Mouse (Mus musculus) gastrocnemius, postnatal 36 days (tissue): ENCODE results near the gene Myh7. TPM values are rescaled to one million over a fixed set of nuclear protein-coding genes. Genes with fewer than 3 reads are reported as not detected.
"Not testable (repeated sequence)": the region's sequence is repeated elsewhere in the genome, so short reads cannot be mapped to it uniquely, and the experiment has no call there.

Experiments used
- DNase-seq, 2 experiments: peaks; one replicate each; pipeline ENCODE4 v3.0.0; 2022
- intact Hi-C: fragments of 180-260 bp; cut with DNase I; formaldehyde crosslinking; loops from one replicate; pipeline ENCODE4 v1.15.1; 2025
- long read RNA-seq, 2 experiments: library from polyadenylated mRNA; stranded (forward); transcript quantifications; one replicate each; pipeline ENCODE4 v2.0.0; 2021
- total RNA-seq, 2 experiments: library from RNA; stranded (reverse); gene quantifications; 2 replicates each; pipeline ENCODE4 v1.2.3; 2021

Gene Myh7
- 1,000 to 10,000 TPM in 1 of 2 experiments, 100 to 1,000 TPM in 1; 194 to 1,204 TPM for total RNA-seq
- long read RNA-seq, experiment 1, full-length matches to known transcripts = 24 of 93 reads
- long read RNA-seq, experiment 1, partial matches to known transcripts = 66 of 93 reads
- long read RNA-seq, experiment 1, other reads (novel, unspliced or antisense) = 3 of 93 reads
- long read RNA-seq, experiment 2, full-length matches to known transcripts = 232 of 590 reads
- long read RNA-seq, experiment 2, partial matches to known transcripts = 337 of 590 reads
- long read RNA-seq, experiment 2, other reads (novel, unspliced or antisense) = 21 of 590 reads

DNA sequence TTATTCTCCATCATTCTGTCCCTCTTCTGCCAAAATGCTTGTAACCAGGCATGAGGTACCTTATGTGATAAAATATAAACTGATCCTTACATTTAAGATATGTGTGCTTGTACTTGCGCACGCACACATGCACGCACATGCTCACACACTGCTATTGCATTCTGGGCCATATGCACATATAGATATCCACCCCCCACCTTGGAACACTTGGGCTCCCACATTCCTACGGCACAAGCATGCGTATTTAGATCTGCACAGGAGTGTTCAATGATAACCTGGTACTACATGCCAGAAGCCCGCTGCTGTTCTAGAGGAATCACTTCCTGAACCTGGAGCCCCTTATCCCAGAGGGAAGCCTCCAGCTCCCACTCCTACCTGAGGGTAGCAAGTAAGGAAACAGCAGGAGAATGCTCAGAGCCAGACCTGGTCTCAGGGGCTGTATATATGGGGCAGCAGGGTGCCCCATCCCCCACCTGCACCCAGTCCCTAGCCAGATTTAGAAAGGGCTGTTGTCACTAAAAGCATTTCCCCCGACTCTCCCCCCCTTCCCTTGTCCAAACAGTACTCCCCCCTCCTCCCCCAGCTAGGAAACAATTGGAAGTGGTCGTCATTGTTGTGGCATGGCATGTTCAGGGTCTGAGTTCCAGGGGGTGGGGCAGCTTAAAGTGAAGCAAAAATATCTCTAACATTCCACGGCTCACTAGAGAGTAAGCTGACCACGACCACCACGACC, at the start of gene Myh7:
Myh7 (minus strand) TSS at position 491 of the 733 bp plus-strand sequence.
- intact Hi-C loops = no loop called here

DNA sequence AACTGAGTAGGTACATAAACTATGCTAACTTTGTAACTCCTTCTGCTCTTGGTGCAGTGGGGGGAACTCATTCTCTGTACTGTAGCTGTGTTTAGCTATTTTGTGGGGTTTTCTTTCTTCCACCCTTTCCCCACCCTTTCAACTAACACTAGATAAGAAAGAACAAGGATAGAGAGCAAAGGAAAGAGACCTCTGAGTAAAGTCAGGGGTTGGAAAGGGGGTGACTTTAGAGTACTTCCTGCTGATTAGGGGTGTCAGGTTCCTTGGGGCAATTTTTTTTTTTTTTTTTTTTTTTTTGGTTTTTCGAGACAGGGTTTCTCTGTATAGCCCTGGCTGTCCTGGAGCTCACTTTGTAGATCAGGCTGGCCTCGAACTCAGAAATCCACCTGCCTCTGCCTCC, 49.3 kb upstream of the Myh7 start:
- intact Hi-C loops, DNase-seq: not testable (repeated sequence)

More for the DNA sequence above, at the start of gene Myh7:
- DNase-seq = no peak

DNA sequence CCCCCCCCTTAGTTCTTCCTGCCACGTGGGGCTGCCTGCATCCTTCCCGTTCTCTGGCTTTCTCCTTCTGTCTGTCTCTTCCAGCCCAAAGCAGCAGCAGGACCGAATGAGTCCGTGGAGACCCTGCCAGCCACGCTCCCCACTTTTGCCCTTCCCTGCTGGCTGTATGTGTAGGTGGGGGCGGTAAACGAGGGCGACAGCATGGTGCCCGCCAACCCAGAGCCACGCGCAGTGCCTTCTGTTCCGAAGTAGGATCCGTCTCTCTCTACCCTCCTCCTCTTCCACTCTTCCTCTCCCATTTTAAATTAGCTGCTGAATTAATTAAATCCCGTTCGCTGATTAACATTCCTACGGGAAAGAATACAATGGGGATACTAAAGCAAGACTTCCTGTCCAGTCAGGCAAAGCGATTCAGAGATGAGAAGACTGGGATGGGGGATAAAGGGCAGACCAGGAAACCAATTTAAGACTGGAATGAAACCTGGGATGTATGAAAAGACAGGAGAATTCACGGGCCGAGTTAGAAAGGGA, 38.3 kb upstream of the Myh7 start:
- DNase-seq = no peak
- intact Hi-C loops = no loop called here

DNA sequence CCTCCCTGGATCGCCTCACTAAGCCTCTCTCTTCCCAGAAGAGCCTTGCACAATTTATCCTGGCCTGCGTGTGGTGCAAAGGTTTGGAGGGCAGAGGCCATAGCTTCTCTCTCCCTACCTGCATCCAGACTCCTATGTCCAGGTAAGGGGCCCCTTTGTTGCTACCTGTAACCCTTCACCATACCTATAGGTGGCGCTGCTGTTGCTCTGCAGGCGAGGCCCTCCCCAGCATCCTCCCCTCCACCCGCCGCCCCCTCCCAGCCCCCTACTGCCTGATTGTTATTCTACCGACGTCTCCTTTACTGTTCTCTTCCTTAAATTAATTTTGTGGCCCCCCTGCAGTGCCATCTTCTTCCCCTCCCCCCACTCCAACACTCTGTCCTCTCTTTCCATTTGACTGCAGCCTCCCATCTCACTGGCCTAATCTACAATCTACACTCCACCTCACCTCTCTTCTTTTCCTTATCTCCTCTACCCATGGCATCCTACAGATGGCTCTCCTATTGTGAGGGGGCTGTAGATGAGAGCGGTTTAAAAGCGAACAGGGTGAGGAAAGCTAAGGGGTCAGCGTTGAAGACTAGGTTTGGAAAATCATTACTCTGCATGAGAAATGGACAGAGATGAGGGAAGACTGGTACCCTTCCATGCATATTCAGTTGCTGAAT, 34.7 kb upstream of the Myh7 start:
- no peak for DNase-seq
- intact Hi-C loops = loop anchor here (5.0 kb wide), 1 partner anchor 73 kb away; no protein-coding TSS in a partner anchor

DNA sequence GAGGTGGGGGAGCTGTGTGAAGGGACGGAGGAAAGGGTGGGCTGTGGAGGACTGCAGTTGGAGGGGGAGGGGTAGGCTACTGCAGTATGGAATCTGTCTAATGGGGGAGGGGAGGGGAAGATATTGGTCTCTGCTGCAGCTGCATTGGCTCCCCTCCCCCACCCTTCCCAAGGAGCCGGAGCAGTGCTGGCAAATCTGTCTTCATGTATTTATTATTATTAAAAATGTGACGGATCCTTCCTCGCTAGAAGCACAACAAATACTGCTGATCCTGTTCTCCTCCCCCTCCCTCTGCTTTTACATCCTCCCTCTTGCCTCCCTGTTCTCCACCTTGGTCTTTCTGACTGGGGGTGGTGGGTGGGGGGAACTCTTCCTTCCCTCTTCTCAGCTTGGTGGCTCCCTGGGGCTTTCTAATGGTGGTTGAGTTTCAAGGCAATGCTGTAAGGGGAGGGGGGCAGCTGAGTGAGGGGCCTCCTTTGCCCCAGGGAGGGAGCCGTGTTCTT, 34.0 kb upstream of the Myh7 start:
- no peak for DNase-seq
- intact Hi-C loops = loop anchor here (5.0 kb wide), 1 partner anchor 74 kb away; no protein-coding TSS in a partner anchor

DNA sequence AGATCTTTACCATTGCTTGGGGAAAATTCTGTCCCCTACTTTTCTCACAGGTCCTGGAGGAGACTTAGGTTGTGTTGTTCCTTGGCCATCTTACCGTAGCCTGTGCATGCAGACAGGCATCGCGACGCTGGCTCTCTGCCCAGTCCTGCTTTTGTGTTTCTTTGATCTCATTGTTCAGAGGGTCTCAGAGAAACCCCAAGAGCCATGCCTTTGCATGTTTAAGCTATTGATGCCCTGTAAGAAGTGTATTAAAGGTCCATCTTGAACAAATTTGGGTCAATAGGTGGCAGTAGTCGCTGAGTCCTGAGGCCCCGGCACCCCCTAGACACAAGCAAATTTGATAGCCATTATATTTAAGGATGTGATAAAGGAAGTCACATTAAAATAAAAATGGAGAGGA, 33.2 kb upstream of the Myh7 start:
- no peak for DNase-seq
- intact Hi-C loops = loop anchor here (2.0 to 5.0 kb wide), 2 partner anchors 51 to 75 kb away; no protein-coding TSS in a partner anchor

DNA sequence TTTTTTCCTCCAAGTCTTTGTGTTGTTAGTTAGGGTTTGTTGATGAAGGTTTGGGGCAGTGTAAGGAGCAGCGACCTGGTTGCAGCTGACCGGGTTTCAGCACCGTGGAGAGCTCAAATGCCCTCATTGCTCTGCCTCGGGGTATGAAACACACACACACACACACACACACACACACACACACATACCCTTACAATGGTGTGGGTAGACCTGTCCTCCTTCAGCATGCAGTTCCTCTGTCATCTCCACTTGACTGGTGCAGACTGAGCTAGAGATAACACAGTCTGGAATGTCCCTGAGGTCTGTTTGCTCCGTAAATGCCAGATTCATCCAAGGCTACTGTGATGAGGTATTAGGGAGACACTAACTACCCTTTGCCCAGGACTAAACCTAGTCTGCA, 32.8 kb upstream of the Myh7 start:
- DNase-seq = no peak
- intact Hi-C loops = loop anchor here (2.0 to 5.0 kb wide), 2 partner anchors 52 to 75 kb away; no protein-coding TSS in a partner anchor

DNA sequence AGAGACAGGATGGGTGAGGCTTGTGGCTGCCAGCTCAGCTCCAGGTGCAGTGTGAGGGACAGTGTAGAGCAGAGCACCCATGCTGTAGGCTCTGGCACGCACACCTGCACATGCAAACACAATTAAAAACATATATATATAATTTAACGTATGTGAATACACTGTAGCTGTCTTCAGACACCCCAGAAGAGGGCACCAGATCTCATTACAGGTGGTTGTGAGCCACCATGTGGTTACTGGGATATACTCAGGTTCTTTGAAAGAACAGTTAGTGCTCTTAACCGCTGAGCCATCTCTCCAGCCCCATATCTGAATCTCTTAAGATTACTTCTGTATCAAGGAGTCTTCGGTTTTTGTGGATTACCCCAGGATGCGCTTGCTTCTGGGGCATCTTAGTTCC, 31.1 kb upstream of the Myh7 start:
- intact Hi-C loops = loop anchor here (5.0 kb wide), 1 partner anchor 77 kb away; no protein-coding TSS in a partner anchor

DNA sequence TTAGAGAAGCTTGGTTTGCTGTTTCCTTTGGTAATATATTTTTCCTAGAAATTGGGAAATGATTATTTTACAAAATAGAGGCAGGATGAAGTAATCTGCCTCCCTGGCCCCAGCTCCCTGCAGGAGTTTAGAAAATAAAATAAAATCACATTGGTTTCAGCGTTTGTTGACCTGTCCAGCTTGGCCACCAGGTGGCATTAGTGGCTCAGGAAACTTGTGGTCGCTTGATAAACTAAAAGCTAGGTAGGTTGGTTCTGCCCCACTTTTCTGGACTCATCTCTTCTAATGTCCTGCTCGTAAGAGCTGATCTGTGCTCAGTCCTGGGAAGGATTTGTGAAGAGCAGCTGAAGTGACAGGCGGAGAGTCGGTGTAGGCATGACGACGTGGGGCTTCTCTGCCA, 29.8 kb upstream of the Myh7 start:
- intact Hi-C loops = no loop called here
- peak; percentile 24 to 29 for DNase-seq

More for the DNA sequence above, 31.1 kb upstream of the Myh7 start:
- DNase-seq = no peak

DNA sequence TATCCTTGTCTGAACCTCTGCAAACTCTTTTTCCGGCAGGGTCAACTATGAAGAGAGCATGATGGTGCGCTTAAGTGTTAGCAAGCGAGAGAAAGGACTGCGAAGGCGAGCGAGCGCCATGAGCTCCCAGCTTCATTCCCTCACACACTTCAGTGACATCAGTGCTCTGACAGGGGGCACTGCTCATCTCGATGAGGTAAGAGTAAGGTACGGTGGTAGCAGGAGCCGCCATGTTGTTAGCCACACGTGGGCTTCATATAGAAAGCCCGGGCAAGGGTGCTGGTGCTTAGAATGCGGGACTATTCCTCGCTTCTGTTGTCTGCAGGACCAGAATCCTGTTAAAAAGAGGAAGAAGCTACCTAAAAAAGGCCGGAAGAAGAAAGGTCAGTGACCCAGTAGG, 28.6 kb upstream of the Myh7 start:
- intact Hi-C loops = no loop called here
- no peak for DNase-seq

DNA sequence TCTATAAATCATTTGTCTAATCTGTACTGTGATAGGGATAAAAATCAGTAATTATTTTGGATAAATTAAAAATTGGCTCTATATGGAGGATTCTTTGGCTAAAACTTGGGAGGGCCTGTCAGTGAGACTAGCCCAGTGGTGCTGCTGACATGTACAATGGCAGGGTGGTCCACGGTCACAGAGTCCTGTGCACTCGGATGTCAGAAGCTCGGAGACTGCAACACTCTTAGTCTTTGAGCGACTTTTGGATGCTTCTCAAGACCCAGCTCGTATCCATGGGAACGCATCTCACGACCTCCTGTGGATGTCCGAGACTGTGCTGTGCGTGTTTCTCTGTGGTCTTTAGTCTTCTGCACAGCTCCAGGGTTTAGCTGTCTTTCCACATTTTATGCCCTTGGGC, 26.0 kb upstream of the Myh7 start:
- no peak for DNase-seq
- intact Hi-C loops = no loop called here

DNA sequence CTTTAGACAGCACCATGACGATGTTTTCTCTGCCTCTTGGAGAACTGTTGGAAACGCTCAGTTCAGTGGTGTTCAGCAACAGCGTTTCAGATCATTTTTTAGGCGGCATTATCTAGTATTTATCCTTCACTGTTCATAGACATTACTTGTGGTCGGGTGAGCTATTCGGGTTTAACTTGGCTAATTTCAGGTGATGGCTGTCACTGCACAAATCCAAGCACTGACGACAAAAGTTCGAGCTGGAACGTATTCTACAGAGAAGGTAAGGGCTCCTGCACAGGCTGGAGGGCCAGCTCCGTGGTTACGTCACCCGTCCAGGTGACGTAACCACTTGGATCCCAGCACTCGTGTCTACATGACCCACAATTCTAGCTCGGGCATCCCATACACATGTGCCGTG, 22.4 kb upstream of the Myh7 start:
- no peak for DNase-seq
- intact Hi-C loops = no loop called here

DNA sequence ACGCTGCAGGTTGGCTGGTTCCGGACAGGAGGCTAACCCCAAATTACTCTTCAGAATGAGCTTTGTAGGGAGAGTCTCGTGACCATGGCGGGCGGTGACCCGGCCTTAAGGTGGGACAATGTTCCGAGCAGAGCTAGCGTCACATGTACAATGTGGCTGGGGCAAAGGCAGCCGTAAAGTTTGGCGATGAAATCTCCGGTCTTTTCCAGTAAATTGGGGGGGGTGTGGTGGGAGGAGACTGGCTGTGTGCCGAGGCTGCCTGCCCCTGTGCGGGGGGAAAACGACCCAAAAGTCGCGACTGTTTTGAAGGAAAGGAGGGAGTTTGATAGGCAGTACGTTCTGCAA, 21.3 kb upstream of the Myh7 start:
- no peak for DNase-seq
- intact Hi-C loops = loop anchor here (2.0 kb wide), 1 partner anchor 115 kb away; no protein-coding TSS in a partner anchor

DNA sequence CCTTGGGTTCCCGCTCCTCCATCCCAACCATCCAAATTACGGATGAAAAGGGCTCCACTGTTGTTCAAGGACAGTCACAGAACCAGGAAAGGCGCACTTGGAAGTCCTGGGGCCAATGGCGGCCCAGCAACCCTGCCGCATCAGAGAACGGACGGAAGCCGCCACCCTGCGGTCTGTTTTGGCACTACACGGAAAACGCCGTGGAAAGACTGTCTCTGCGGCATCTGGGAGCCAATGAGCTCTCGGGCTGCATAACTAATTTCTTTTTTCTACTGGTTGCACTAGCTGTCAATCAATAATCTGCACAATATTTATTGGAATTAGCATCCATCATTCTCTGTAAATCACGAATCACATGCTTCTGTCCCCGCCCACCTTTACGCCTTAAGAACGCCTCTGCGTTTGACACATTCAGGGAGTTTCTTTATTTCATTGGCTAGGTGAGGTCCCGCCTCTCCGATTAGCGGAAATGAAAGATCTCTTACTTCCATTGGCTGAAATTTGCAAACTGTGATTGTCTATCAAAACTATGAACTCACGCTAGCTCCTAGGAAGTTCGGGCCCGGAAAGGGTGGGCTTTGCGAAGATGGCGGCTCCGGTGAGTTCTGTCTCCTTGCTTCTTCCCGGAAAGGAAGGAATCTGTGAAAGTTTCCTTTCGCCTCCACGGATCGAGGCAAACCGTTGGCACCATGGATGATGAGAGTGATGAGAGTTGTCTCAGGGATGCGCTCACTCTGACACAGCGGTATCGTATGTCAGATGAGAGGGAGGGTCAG, 20.8 kb upstream of the Myh7 start, which contains the start of gene Ngdn:
Ngdn (plus strand) TSS at position 464 of the 776 bp plus-strand sequence.
- intact Hi-C loops = loop anchor here (2.0 kb wide), 1 partner anchor 114 kb away; no protein-coding TSS in a partner anchor
- DNase-seq = peak; percentile 95 to 99

DNA sequence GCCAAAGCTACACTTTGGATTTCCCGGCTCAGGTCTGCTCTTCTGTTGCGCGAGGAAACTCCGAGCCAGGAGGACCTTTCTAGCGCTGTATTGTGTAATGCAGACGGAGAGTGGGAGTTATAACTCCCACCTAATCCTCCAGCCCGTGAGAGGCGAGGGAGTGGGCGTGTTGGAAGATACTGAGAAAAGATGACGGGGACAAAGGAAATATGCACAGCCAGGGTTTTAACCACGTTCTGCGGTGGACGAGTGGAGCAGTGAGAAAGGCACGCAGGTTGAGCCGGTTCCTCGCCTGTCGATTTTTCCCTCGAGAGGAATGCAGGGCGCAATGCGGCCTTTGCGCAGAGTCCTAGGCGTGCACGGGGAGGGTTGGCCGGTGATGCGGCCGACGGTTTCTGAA, 20.2 kb upstream of the Myh7 start:
- DNase-seq = no peak
- intact Hi-C loops = loop anchor here (2.0 kb wide), 1 partner anchor 114 kb away; no protein-coding TSS in a partner anchor

DNA sequence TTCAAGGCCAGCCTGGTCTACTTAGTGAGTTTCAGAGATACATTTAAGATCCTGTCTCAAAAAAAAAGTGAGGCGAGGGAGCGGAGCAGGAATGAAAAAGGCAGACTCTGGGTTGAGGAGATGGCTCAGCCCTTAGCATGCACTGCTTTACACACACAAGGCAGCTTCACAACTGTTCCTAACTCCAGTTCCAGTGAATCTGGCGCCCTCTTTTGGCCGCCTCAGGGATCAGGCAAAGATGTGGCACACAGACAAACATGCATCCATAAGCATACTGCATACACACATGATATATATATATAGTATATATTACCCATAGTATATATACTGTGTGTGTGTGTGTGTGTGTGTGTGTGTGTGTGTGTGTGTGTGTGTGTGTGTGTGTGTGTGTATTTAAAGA, 16.7 kb upstream of the Myh7 start:
- intact Hi-C loops = no loop called here
- DNase-seq = no peak

DNA sequence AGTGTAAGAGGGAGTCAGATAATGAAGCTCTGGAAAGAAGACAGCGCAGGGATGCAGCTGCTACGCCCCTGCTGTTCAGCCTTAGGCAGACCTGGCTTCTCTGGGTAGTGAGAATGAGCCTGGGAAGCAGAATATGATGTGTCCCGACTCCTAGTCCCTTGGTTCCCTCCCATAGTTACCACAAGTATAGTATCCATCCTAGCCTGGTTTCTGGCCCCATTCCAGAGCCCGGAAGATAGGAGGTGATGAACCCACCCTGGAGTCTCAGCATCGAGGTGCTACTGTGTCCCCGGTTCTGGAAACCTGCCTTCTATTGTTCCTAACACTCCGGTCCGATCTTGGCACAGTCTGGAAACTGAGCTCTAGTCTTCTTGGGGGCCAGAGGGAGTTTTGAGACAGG, 14.0 kb upstream of the Myh7 start:
- intact Hi-C loops = loop anchor here (10.0 kb wide), 1 partner anchor 164 kb away; no protein-coding TSS in a partner anchor

DNA sequence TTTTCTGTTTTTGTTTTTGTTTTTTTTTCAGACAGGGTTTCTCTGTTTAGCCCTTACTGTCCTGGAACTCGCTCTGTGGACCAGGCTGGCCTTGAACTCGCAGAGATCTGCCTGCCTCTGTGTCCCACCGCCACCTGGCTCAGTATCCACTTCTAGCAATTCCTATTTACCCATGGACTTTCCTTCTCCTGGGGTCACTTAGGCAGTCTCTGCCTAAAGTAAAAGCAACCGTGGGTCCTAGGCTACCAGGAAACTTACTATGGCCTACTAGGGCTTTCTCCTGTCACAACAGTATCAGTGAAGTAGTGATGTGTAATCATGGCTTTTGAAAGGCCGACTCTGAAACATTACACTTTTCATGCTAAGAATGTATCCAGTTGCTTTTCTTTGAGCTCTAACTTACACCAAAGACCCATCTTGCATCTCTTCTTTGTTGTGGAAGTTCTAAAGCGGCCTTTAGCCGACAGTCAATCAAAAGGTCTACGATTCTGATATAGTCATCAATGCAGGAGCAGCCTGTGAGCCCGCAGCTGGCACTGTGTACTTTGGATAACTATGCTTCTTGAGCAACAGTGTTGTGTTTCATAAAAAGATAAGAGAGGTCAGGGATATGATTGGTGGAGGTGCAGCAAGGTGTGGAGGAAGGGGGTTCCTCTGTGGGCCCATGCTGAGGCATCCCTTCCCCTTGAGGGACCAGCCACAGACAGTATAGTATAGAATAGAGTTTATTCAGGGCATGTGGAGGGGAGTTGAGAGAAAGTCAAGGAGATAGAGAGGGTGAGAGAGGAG, 12.9 kb upstream of the Myh7 start:
- no peak for DNase-seq
- intact Hi-C loops = loop anchor here (10.0 kb wide), 1 partner anchor 163 kb away; no protein-coding TSS in a partner anchor

More for the DNA sequence above, 14.0 kb upstream of the Myh7 start:
- no peak for DNase-seq

DNA sequence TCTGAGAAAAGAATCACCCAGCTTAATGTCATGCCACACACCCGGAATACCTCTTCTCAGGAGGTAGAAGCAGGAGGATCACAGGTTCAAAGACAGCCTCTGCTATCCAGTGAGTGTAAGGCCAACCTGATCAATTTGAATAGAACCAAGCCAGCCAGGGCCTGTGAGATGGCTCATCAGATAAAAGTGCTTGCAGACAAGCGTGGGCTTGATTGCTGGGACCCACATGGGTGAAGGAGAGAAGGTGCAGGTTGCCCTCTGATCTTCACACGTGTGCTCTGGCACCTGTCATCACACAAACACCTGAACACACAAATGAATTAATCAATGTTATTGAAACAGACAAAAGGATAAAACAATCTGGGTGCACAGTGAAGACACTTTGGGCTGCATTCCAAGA, 12.1 kb upstream of the Myh7 start:
- intact Hi-C loops = loop anchor here (10.0 kb wide), 1 partner anchor 162 kb away; no protein-coding TSS in a partner anchor
- DNase-seq = no peak
